Mouse (Mus musculus) heart, adult 8-10 months (tissue): ENCODE measurements at regions not wholly inside any gene's neighbourhood (a gene's known extent, or its start where the extent isn't known, plus 50 kb on each side); places are given as distances from the start of the nearest gene placed in this dataset.
A peak's percentile ranks its signal among the peaks of the same experiment; 100 is the strongest.

Source experiments
- DNase-seq: peaks from one replicate; pipeline ENCODE4 v3.0.0; 2022; ENCODE audit warnings: low spot score

DNA sequence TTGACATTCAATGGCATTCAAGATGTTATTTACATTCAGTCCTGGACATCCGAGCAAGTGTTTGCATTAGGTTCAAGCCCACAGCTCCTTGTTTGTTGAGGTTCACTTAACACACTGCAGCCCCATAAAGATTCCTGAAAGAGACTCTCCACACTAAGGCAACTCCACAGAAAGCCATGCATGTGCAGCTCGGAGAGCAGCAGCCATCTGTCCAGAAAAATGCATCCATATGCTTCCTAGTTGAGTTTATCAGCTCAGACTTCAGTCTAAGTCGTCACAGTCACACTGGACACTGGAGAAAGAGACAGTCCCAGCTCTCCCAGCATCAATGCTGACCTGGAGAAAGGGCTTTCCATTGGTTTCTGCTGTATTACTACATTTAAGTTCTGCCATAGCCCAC lies 339.7 kb downstream of the Epha4 start:
- no peak for DNase-seq

DNA sequence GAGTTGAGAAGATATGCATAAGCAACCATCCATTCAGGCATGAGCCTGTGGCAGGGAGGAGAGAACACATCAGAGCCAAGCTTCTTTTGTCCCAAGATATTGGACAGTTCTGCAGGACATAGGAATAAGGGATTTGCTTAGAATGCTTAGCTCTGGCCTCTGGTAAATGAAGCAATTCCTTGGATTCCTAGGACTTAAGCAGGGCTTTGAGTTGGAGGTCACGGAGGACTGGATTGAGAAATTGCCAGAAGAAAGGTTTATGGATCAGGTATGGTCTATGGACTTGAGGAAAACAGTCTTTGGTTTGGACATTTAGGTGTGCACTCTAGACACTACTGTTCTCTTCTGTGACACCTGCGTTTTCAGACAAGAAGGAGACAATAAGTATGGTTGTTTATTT lies 338.4 kb downstream of the Epha4 start:
- no peak for DNase-seq

DNA sequence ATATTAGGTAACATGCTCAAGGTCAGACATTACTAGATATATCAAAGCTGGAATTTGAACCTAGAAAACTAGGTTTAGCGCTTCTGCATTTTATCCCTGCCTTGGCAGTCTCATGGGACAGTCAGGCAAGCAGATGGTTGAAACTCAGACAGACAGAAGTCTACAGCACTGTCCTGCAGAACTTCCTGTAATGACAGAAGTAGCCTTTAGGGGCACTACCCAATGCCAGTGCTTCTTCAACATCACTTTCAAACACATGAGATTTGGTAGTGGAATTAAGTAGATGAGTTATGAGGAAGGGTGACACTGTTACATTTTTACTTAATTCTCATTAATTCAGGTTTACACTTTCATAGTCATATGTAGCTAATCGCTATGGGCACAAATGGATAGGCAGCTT lies 330.9 kb downstream of the Epha4 start:
- DNase-seq, result no peak

DNA sequence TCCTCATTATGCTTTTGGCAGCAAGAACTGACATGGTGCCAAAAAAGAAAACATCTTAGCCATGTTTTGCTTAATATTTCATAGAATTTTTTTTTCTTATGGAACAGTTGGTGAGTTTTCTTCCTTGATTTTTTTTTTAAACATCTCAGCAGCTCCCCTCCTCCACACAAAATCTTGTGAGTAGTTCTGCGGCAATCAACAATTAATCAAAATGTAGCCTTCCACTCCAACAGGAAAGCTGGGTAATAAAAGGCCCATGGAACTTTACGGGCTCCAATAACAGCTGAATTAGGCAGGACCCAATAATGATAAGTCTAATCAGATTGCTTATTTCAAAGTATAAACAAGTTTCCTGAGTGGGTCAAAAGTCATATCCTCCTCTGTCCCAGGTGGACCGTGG lies 324.7 kb downstream of the Epha4 start:
- DNase-seq, result no peak

DNA sequence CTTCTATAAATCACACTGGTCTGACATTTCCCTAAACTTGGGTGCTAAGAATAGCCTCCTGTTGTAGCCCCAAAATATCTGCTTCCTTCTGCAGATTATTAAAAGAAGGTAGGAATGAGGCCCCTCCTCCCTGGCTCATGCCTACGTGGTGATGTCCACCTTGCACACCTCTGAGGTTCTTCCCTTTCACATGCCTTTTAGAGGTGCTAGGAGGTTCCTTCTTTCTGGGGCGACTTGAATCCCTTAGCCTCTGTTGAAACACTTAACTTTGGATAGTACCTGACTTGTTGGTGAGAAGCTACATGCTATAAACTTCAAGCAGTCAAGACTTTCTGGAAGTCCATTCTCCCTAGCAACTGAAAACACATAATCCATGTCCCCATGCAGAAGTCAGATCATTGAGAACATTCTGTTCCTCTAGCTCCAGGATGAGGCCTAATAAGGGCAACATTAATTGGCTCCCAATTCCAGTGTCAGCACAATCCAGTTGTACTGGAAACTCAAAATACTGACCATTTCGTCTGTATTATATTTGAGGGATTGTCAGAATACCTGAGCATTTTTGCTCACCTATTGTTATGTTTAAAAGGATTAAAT lies 313.5 kb downstream of the Epha4 start:
- DNase-seq, result peak; percentile 70

DNA sequence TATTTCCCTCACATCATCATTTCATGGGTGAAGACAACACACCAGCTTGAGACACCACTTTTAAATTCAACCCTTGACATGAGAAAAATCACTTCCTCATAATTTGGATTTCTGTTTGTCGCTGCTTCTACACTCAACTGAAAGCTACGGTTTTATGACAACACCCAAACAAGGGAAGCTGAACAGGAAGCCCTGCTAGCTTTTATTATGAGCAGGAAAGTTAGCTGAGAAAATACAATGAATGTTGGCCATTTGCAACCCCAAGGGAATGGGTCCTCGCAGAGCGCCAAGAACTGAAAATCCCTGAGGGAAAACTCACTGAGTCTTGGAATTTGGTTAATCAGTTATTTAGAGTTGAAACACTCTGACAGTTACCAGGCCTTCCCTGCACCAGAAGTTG lies 311.9 kb downstream of the Epha4 start:
- peak; percentile 83 for DNase-seq

DNA sequence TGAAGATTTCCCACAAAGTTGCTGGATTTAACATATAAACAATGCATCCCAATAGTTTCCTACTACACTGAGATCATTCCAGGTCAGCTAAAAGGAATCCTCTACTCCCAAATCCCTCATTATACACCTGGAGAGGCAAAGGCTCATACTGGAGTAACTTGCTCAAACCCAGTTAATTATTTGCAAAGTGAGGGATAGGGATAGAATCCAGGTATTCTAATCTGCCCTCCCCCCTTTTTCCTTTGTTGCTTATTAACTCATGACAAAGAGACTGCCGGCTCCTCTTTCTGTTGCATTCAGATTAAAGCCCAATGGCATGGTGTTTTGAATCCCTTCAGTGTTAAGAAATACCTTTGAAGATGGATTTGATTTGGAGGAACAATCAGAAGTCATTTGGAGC lies 308.4 kb downstream of the Epha4 start:
- DNase-seq, result no peak

DNA sequence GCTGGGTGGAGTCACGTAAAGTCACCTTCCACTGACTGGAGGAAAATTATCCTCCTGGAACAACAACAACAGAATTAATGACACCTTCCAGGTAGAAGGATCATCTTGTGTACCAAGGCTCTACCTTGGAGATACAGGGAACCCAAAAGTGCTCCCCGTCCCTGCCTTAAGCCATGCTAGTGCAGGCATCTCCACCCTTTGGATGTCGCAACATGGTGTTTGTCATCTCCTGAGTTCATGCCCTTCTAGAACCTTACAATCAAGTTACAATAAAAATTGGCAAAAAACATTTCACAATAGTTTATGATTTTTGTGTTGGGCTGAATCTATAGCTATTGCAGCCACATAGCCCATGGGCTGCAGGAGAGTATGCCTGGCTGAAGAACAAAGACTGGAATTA lies 305.5 kb downstream of the Epha4 start:
- DNase-seq, result no peak

DNA sequence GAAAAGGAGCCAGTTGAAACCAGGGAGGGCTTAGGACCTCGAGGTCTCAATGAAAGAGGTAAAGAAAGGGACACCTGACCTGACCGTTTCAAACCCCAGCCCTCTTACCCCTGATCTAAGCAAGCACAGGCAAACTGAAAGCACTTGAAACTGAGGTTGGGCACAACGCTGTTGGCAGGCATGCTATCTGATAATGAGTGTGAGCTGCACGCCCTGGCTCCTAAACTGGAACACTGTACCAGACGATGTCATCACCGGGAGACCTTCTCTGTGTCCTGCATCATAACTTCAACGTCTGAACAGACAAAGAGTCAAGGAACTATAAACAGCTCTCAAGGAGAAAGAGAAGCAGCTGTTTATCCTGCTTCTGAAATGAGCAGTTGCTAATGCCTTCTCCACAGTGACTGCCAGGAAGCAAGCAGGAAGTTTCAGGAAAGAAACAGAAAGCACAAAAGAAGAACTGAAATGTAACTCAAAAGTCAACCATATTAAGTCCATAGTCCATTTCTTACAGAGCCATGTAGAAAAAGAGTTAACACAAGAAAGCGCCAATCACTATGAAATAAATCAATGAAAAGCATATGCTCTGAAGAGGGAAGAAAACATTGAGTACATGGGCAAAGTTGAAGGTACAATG lies 301.3 kb downstream of the Epha4 start:
- no peak for DNase-seq

DNA sequence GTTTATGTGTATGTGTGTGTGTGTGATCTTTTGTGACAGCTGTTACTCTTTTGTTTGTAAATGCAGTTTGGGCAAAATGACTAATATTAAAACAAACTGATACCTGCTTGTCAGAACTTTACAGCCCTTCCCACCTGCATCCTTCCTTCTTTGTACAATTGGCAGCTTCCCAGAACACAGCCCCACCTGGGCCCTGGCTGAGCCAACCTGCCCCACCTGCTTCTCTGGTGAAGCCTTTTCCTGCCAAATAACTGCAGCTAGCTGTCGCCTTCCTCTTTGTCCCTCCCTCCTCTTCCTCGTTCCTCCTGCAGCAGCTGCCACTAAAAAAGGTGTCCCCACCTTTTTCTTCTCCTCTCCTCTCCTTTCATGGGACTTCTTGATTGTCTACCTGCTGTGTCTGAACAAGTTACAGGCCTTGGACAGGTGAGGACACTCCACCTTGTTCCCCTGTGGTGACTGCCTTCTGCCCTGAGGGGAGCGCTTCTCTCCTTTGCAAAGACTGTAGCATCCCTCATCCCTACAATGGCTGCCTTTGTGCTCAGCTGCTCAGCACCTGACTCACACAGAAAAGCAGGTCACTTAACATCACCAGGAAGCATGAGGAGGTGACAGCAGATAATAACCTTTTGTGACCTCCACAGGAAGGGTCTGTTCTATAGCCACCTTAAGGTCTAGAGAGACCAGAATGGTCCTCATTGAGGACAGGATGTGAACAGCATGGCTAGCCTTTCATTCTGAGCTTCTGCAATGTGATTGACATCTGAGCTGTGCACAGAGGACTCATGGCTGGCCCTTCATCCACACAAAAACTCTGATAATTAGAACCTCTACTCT lies 295.2 kb downstream of the Epha4 start:
- no peak for DNase-seq

DNA sequence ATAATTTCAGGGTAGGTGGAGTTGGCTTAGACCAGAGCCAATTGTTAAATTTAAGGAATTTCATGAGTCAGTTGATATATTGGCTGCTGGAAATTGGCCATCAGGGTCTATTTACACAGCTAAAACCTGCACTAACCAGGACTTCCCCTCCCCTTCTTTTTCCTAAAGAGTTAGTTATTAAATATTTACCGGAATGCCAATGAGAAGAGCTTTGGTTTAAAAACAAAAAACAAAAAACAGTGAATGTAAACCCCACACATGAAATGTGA lies 294.6 kb downstream of the Epha4 start:
- DNase-seq, result no peak

DNA sequence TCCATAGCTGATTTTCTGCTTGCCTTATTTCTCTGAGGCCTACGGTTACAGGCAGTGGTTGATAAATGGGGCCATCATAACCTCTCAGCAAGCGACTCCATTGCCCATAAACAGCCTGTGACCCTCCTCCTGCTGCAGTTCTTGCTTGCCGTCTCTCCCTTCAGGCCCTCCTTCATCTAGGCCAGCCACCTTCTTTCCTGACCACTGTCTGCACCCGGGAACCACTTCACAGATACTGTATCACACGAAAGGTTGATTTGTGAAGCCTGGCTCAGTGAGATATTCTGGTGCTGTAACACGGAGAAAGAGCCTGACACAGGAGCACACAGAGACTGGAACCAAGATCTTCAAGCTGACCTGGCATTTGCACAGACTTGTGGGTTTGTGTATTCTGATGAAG lies 294.1 kb downstream of the Epha4 start:
- DNase-seq, result no peak

DNA sequence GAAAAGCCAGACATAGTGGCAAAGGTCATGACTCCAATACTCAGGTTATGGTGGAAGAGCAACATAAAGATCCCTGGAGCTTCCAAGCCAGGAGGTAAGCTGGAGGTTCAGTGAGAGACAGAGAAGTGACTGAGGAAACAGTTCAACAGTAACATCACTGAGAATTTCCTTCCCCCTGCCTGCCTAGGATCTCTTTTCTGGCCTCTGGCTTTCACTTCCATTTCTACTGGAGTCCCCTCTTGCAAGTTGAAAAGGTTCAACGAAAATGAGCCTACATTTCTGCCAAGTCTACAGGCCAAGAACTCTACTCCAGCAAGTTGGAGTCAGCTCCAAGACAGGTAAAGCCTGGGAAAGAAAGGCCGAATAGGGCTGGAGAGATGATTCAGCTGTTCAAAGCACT lies 293.0 kb downstream of the Epha4 start:
- no peak for DNase-seq

DNA sequence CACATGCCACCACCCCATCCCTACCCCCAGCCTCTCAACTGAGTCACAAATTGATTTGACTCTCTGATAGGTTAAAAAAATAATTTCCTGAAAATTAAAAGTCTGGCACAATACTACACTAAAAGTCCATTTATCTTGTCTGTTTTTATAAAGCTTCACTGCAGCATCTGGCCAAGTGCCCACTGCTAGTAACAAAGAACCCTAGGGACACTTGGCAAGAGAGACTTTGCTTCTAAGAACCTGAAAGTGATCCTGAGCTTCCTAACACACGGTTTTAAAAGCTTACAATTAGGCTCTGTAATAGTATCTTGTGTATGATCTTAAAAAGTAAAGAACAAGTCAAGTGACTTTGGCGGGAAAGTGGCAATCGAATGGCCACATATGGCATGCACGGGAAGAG lies 288.3 kb downstream of the Epha4 start:
- DNase-seq, result no peak

DNA sequence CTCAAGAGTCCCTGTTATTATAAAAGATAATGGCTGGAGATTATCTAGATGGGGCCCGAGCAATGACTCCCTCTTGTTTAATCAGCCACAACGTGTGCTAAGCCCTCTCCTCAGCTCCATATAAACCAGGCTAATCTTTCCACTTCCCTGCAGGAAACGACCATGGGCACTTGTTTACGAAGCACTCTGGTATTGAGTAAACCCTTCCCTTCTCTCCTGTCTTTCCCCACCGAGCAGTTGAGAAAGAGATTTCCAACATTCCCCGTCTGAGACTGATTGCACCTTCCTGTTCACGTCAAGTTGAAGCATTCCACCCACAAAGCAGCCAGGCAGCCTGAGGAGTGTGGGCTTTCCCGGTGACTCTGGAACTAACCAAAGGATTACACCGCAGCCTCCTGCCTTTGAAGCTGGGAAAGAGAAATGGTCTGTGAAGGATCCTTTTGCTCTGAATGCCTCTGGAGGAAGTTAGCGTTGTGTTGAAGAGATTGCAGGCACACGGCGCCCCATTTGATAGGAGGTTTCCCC lies 287.8 kb downstream of the Epha4 start:
- no peak for DNase-seq

DNA sequence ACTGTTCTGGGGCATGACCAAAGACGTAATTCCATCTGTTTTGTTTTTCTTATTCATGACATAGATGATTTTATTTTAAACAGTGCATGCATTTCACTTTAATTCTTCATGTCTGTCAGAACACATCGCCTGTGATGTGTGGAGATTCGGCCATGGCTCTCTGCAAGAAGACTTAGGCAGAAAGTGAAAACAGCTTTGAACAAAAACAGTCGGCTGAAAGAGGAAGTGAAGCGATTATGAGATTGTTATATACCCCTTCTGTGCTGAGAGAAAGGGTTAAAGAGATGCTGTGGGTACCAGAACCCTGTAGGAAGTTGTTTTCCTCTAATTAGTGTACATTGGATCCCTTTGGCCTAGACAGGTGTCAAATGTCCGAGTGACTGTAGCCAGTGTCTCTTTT lies 287.1 kb downstream of the Epha4 start:
- DNase-seq, result no peak

DNA sequence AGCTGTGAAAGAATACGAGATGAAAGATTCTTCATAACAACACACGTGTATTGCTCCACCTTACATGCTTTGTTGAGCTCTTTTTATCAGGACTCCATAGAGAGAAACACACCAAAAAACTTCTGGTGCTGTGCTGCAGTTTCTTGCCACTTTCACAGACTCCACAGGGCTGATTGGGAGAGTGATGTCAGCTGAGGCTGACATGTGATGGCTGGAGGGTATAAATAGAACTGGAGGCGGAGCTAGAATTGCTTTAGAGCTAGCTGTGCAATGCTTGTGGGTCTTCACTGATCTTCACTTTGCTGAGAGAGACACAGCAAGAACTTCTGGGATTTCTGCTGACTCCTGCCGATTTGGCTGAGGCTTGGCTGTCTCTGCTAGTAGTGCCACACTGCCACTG lies 285.3 kb downstream of the Epha4 start:
- DNase-seq, result no peak

DNA sequence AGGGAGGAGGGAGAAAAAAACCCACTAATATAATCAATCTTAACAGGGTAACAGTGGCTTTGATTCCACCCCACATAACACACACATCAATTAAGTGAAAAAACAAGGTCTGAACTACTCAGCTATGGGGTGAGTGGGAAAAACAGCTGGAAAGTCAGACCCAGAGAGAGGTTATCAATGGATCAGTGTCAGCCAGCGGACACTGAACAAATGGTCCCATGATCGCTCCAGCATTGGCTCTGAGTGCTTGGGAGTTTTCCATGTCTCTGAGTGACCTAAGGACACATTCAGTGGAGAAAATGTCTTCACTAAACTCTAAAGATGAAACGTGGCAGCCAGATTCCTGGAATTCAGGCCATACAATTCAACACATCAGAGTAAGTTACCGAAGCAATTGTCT lies 281.9 kb downstream of the Epha4 start:
- DNase-seq, result peak; percentile 58

DNA sequence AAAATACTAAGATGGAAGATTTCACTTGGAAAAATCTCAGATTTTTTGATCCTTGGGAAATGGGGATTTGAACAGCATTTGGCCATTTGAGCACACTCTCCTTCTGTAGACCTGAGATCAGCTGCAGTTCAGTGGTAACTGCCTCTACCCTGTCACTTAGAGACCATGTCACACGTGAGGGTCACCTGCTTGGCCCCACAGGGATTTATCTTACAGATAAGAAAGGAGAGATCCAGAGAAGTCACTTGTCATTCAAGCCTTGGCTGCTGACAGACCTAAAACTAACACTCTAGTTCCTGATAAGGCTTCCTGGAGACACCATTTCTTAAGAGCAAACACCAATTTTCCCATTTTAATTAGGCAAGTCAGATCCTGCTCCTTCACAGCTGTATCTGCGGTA lies 270.2 kb downstream of the Epha4 start:
- no peak for DNase-seq

DNA sequence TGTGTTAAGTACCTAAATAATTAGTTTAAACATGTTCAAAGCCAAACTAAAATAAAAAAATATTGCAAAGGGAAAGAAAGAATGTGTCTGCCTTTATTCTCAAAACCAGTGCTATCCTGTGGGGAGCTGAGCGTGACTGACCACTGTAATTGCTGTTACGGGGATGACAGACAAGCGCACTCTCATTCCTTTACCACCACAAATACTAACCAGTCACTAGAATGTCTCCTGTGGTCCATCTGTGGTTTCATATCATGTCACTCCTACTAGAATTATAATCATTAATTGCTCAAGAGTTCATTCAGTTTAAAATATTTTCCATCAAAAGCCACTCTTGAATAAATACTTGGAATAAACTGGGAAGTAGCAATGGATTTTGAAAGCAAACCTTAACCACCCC lies 268.8 kb downstream of the Epha4 start:
- no peak for DNase-seq

DNA sequence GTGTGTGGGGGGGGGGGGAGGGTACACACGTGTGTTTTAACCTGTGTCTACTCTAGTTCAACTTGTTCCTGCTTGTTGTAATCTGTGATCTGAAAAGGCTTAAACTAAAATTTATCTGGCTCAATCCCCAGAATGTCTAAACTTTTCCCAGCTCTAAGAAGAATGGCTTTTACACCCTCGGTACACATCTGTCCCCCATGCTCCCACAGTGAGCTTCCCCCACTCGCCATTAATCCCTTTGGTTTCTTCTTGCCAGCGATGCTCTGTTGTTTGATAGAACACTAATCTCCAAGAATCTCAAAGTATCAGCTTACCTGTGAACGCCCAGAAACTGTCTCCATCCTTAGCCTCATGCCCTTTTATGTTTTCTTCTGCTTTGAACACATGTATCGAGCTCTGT lies 260.6 kb downstream of the Epha4 start:
- DNase-seq, result no peak

DNA sequence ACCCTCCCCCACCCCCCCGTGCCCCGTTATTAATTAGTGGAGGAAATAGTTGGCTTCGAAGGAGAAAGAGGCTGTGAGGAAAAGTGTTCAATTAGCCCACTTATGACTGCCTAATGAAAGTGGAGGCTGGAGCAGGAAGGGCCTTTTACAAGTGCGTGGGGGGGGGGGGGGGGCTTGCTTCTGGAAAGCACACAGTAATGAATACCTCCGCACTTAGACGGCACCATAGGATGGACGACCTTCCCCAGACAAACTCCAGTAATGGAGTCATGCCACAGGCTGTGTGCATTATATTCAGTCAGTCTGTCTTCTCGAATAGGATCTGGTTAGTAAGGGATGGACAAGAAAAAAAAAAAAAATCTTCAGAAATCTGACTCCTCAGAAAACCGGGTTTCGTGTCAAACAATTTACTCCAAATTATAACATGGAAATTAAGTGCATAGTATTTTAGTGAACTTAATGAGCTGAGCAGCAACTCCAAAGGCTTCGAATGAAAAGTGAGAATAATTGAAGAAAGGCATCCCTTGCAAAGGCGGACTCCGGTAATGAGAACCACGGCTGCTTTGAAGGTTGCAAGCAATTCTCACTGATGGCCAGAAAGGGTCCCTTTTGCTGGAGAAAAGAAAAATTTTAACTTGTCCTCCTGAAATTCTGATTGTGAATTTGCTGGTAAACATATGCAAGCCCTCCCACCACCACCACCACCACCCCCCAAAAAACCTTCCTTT lies 258.6 kb downstream of the Epha4 start:
- DNase-seq, result no peak
